Mouse (Mus musculus): ENCODE data around the gene Iqcf1. TPM values are rescaled to one million over a fixed set of nuclear protein-coding genes. Genes with fewer than 3 reads are reported as not detected.

Iqcf1 gene
- not detected in 2 replicates for polyA plus RNA-seq (2015; fragmentation: Nextera tagmentation; extraction: Ambion mirVana)

GRCm38 (mm10) chr9:106499667-106500066 lies at the start of gene Iqcf1:
Iqcf1 (plus strand) TSS chr9:106499967.
- no peak for ATAC-seq
- Histone ChIP-seq H3K4me2 (replicated peaks) (no peak within 1 kb of the TSS), H3K27ac (no peak within 1 kb of the TSS), H3K27me3 (no peaks in the 10 kb centered on the region), H3K36me3 (no peaks in the 10 kb centered on the region), H3K9me3 (no peaks in the 10 kb centered on the region), H3K4me1 (replicated peaks) (no peaks in the 10 kb centered on the region), H3K4me3 (replicated peaks) (no peak within 1 kb of the TSS), H3K9ac (replicated peaks) (no peak within 1 kb of the TSS)
- WGBS = 94% methylated on average over 6 of the region's 6 CpGs

GRCm38 (mm10) chr9:106450661-106451060 lies 49.1 kb upstream of the Iqcf1 start:
- Histone ChIP-seq H3K27me3 (peaks cover 4% of the 10 kb centered on the region; the same call in 1 of the 2 replicates), H3K36me3 (no peaks in the 10 kb centered on the region), H3K4me3 (replicated peaks) (no peak overlapping the region), H3K4me2 (replicated peaks) (no peak overlapping the region), H3K27ac (no peak overlapping the region), H3K9me3 (no peaks in the 10 kb centered on the region), H3K9ac (replicated peaks) (peak overlapping the region; percentile 37; the same call in 1 of the 2 replicates), H3K4me1 (replicated peaks) (peaks cover 71% of the 10 kb centered on the region)
- ATAC-seq = no peak
- WGBS = 26% methylated on average over 9 of the region's 9 CpGs

DNA sequence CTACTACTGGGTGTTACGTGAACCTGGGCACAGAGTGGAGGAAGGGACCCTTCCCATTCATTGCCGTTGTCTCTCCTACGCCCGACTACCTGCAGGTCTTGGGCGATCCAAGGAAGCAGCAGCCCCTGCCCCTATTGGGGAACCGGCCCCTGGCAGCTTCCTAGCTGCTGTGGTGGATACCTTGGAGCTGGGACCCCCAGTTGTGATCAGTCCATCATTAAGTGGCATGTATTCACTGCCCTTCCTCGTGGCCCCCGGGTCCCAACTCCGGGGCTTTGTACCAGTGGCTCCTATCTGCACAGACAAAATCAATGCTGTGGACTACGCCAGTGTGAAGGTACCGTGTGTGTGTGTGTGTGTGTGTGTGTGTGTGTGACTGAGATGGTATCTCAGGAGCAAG lies 48.5 kb upstream of the Iqcf1 start:
- H3K4me3 ChIP-seq (replicated peaks) = no peak overlapping the region
- H3K9me3 ChIP-seq = no peaks in the 10 kb centered on the region
- H3K36me3 ChIP-seq = no peaks in the 10 kb centered on the region
- 81% methylated on average over 11 of the region's 11 CpGs for WGBS
- no peak overlapping the region for H3K9ac ChIP-seq (replicated peaks)
- H3K4me2 ChIP-seq (replicated peaks) = no peak overlapping the region
- H3K27ac ChIP-seq = no peak overlapping the region
- H3K4me1 ChIP-seq (replicated peaks) = peaks cover 75% of the 10 kb centered on the region
- peaks cover 4% of the 10 kb centered on the region; the same call in 1 of the 2 replicates for H3K27me3 ChIP-seq
- ATAC-seq = no peak

DNA sequence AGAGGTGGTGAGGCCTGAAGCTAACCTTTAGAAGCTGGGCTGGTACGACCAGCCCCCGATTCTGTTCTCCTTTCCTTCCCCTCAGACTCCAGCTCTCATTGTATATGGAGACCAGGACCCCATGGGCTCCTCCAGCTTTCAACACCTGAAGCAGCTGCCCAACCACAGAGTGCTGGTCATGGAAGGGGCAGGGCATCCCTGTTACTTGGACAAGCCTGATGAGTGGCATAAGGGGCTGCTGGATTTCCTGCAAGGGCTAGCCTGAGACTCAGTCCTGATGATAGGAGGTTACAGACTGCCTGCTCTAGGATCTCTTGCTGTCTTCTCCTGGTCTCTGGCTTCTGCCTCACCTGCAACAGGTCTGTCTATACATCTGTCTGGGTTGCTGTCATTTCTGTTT lies 47.9 kb upstream of the Iqcf1 start:
- Histone ChIP-seq H3K36me3 (no peaks in the 10 kb centered on the region), H3K4me3 (replicated peaks) (peak overlapping the region; percentile 86; the same call in 1 of the 2 replicates), H3K27ac (no peak overlapping the region), H3K9ac (replicated peaks) (no peak overlapping the region), H3K4me2 (replicated peaks) (no peak overlapping the region; the same call in 1 of the 2 replicates), H3K27me3 (peaks cover 4% of the 10 kb centered on the region; the same call in 1 of the 2 replicates), H3K4me1 (replicated peaks) (peaks cover 75% of the 10 kb centered on the region), H3K9me3 (no peaks in the 10 kb centered on the region)
- ATAC-seq = no peak
- WGBS = 61% methylated on average over 2 of the region's 2 CpGs

DNA sequence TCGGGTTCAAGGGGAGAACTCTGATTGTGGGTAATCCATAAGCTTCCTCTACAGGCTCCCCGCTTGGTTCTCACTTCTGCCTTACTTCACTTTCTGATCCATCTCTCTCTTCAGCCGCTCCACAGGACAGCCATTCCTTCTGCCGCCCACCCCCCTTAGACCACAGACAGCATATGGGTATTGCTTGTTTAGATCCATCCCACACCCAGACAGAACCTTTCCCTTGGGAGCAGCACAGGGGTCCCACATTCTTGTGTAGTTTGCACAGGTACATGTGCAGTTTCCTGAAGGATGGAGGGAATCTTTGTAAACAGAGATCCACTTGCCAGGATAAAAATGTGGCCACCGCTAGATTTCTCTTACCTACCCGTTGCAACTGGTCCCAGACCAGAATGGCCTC lies 47.4 kb upstream of the Iqcf1 start:
- H3K27ac ChIP-seq = peak overlapping the region; percentile 97
- peak overlapping the region; percentile 96 for H3K9ac ChIP-seq (replicated peaks)
- peak overlapping the region; percentile 86 for H3K4me3 ChIP-seq (replicated peaks)
- no peak for ATAC-seq
- WGBS = 17% methylated on average over 6 of the region's 6 CpGs
- H3K9me3 ChIP-seq = no peaks in the 10 kb centered on the region
- H3K27me3 ChIP-seq = peaks cover 4% of the 10 kb centered on the region; the same call in 1 of the 2 replicates
- H3K4me1 ChIP-seq (replicated peaks) = peaks cover 75% of the 10 kb centered on the region
- no peaks in the 10 kb centered on the region for H3K36me3 ChIP-seq
- H3K4me2 ChIP-seq (replicated peaks) = peak overlapping the region; percentile 98

GRCm38 (mm10) chr9:106452821-106453220 lies 46.9 kb upstream of the Iqcf1 start:
- H3K4me3 ChIP-seq (replicated peaks) = peak overlapping the region; percentile 86

DNA sequence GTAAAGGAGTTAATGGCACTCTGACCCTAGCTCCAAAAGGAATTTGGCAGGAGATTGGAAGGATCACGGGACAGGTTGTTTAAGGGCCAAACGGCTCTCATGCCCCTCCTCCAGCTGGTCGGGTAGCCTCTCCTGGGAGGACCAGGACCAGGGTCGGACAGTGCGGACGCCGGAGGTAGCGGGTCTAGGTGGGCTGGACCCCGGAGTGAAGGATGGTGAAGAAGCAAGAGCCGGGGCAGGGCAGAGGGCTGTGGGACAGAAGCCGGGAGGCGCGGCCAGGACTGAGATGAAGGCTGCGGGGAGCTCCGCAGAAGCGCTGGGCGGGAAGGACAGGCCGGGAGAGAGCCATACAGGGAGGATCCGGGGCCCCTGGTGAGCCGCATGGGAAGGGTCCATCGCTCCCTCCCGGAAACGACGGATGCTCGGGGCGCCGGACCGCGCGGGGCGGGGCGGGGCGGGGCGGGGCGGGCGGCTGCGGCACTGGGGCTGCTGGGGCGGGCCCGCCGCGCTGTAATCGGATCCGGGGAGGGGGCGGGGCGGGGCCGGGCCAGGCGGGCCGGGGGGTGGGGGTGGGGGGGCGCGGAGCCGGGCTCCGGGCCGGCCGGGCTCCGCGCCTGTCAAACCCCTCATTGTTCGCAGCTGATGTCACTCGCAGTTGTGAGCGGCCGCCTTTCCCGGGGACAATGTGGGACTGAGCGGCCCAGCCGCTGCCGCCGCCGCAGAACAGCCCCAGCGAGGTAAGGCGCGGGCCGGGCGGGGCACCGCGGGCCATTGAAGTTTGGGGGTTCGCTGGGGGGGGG lies 46.3 kb upstream of the Iqcf1 start, which contains the start of gene Pcbp4:
TSS of gene Pcbp4 (plus strand) at position 21 of the 800 bp plus-strand sequence.
- 0% methylated on average over 47 of the region's 74 CpGs for WGBS
- Histone ChIP-seq H3K4me2 (replicated peaks) (peak within 1 kb of the TSS; percentile 98), H3K4me3 (replicated peaks) (peak within 1 kb of the TSS; percentile 86), H3K27me3 (peaks cover 4% of the 10 kb centered on the region; the same call in 1 of the 2 replicates), H3K27ac (peak within 1 kb of the TSS; percentile 97), H3K36me3 (no peaks in the 10 kb centered on the region), H3K9ac (replicated peaks) (peak within 1 kb of the TSS; percentile 96), H3K4me1 (replicated peaks) (peaks cover 76% of the 10 kb centered on the region), H3K9me3 (no peaks in the 10 kb centered on the region)
- ATAC-seq = peak; percentile 76

More at GRCm38 (mm10) chr9:106452821-106453220, 46.9 kb upstream of the Iqcf1 start:
- peak overlapping the region; percentile 97 for H3K27ac ChIP-seq
- H3K9me3 ChIP-seq = no peaks in the 10 kb centered on the region
- H3K4me1 ChIP-seq (replicated peaks) = peaks cover 76% of the 10 kb centered on the region
- ATAC-seq = no peak; the same call in 1 of the 2 replicates
- H3K9ac ChIP-seq (replicated peaks) = peak overlapping the region; percentile 96
- H3K27me3 ChIP-seq = peaks cover 4% of the 10 kb centered on the region; the same call in 1 of the 2 replicates
- H3K36me3 ChIP-seq = no peaks in the 10 kb centered on the region
- WGBS = under 1% methylated on average over 7 of the region's 7 CpGs
- peak overlapping the region; percentile 98 for H3K4me2 ChIP-seq (replicated peaks)

DNA sequence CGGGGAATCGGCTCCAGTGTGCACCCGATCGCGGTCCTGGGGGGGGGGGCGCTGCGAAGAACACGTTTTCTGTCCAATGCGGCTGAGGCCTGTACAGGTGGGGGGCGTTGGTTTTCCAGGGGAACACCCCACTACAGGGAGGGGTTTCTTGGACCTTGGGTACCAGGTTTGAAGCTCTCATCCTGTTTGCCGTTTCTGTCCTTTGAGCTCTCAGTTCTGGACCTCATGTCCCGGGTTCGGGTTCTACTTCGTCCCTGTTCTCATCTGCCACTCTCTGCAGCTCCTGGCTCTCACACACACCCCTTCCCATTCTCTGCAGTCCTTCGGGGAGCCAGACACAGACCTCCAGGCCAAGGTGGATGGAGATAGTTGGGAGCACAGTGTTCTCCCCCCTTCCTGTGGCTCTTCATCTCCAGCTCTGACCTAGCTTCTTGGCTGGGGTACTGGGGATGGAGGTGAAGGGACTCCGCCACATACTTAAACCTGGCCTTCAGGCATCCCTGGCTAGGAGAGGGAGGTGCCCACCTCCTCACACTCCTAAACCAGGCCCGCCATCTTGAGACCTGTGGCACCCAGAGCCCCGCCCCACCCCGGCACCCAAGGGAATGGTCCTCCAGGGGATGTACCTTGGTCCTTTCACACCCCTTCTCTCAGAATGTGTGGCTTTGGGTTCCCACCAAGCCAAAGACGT lies 45.6 kb upstream of the Iqcf1 start:
- ATAC-seq = peak; percentile 3; the same call in 1 of the 2 replicates
- no peaks in the 10 kb centered on the region for H3K36me3 ChIP-seq

DNA sequence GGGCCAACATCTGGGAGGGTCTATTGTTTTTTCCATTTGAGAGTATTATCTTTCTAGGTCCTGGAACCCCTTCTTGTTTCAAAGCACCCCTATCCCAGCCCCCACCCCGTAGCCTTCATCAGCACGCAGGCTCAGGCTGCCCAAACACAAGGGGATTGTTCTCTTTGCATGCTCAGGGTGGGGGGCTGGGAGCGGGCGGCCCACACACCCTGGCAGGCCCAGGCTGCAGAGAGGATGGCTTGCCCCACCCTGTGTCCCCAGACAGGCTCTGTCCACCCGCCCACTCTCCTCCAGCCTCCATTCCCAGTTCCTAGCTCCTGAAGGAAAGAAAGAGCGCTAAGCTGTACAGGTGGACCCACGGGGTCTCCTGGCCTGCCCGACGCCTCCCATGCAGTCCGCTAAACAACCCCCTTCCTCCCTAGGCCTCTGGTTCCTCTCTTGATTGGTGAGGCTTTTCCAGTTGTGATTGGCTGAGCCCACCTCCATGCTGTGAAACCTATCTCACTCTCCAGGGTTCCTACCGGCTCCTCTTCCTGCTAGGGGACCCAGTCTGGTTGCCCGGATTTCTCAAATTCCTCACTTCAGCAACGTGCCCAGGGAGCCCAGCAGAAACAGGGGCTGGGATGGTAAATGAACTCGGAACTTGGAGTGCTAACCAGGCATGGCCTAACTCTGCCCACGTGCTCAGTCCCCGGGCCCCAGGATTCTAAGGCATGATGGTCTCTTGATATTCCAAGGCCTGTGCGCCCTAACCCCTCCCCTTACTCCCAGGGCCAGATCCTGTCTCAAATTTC lies 44.7 kb upstream of the Iqcf1 start:
- H3K9me3 ChIP-seq = no peaks in the 10 kb centered on the region
- H3K27ac ChIP-seq = peak overlapping the region; percentile 97
- peaks cover 85% of the 10 kb centered on the region for H3K4me1 ChIP-seq (replicated peaks)
- peak overlapping the region; percentile 86 for H3K4me3 ChIP-seq (replicated peaks)
- under 1% methylated on average over 17 of the region's 17 CpGs for WGBS
- H3K4me2 ChIP-seq (replicated peaks) = peak overlapping the region; percentile 98
- peak; percentile 19 for ATAC-seq
- peak overlapping the region; percentile 96 for H3K9ac ChIP-seq (replicated peaks)
- H3K27me3 ChIP-seq = no peaks in the 10 kb centered on the region
- peaks cover 4% of the 10 kb centered on the region for H3K36me3 ChIP-seq

More for the DNA sequence above, 45.6 kb upstream of the Iqcf1 start:
- Histone ChIP-seq H3K9me3 (no peaks in the 10 kb centered on the region), H3K9ac (replicated peaks) (peak overlapping the region; percentile 96), H3K4me2 (replicated peaks) (peak overlapping the region; percentile 98), H3K27me3 (peaks cover 4% of the 10 kb centered on the region; the same call in 1 of the 2 replicates), H3K4me1 (replicated peaks) (peaks cover 76% of the 10 kb centered on the region), H3K27ac (peak overlapping the region; percentile 97), H3K4me3 (replicated peaks) (peak overlapping the region; percentile 86)
- WGBS = under 1% methylated on average over 13 of the region's 20 CpGs

GRCm38 (mm10) chr9:106456325-106457162 lies 43.2 kb upstream of the Iqcf1 start:
- Histone ChIP-seq H3K9ac (replicated peaks) (peak overlapping the region; percentile 96), H3K4me1 (replicated peaks) (peaks cover 78% of the 10 kb centered on the region), H3K4me3 (replicated peaks) (peak overlapping the region; percentile 86), H3K27ac (peak overlapping the region; percentile 97), H3K9me3 (no peaks in the 10 kb centered on the region), H3K4me2 (replicated peaks) (peak overlapping the region; percentile 98), H3K27me3 (no peaks in the 10 kb centered on the region), H3K36me3 (peaks cover 19% of the 10 kb centered on the region)
- WGBS = 21% methylated on average over 15 of the region's 15 CpGs
- ATAC-seq = 0 out of 2 replicates have a peak, but pooled peaks have one; percentile 5

Measured in midbrain, embryonic 13.5 days (tissue).